Mouse (Mus musculus) embryo, embryonic 11.5 days (tissue): ENCODE data around the gene Sptan1.
"Not testable (repeated sequence)": the region's sequence is repeated elsewhere in the genome, so short reads cannot be mapped to it uniquely, and the experiment has no call there.

ENCODE experiments used
- DNase-seq: peaks from one replicate; pipeline ENCODE4 v3.0.0-alpha.2; 2012; ENCODE audit warnings: low read depth, low spot score

The Sptan1 gene

GRCm38 (mm10) chr2:30009101-30009500, 43.7 kb downstream of the Sptan1 start:
- DNase-seq: no peak

- no peak for DNase-seq
These were observed 45.5 kb downstream of the Sptan1 start for GRCm38 (mm10) chr2:30010840-30011281.

GRCm38 (mm10) chr2:30014326-30014966, 49.1 kb downstream of the Sptan1 start:
- DNase-seq: no peak

GRCm38 (mm10) chr2:30025454-30025853, 60.1 kb downstream of the Sptan1 start:
- no peak for DNase-seq

GRCm38 (mm10) chr2:30026997-30027396, 61.6 kb downstream of the Sptan1 start:
- DNase-seq: no peak

GRCm38 (mm10) chr2:30032244-30032846, 67.0 kb downstream of the Sptan1 start:
- no peak for DNase-seq

GRCm38 (mm10) chr2:30032957-30033356, 67.6 kb downstream of the Sptan1 start:
- no peak for DNase-seq

GRCm38 (mm10) chr2:30037762-30038161, 72.4 kb downstream of the Sptan1 start:
- DNase-seq: no peak

- DNase-seq: no peak
These were observed 73.0 kb downstream of the Sptan1 start for GRCm38 (mm10) chr2:30038370-30038769.

- no peak for DNase-seq
These were observed 74.3 kb downstream of the Sptan1 start for GRCm38 (mm10) chr2:30039687-30040086.

- peak; percentile 68 for DNase-seq
These were observed 77.1 kb downstream of the Sptan1 start for GRCm38 (mm10) chr2:30042445-30042844.

- no peak for DNase-seq
These were observed 79.2 kb downstream of the Sptan1 start for GRCm38 (mm10) chr2:30044550-30044949.

GRCm38 (mm10) chr2:30047127-30047526, 81.8 kb downstream of the Sptan1 start:
- DNase-seq: no peak

- DNase-seq: no peak
These were observed 82.7 kb downstream of the Sptan1 start for GRCm38 (mm10) chr2:30048101-30048501.

- DNase-seq: peak; percentile 97
These were observed 83.5 kb downstream of the Sptan1 start, which contains the start of gene Wdr34 for GRCm38 (mm10) chr2:30048699-30049388. TSS of gene Wdr34 (minus strand) at chr2:30048881.

GRCm38 (mm10) chr2:30049831-30050230, 84.5 kb downstream of the Sptan1 start:
- no peak for DNase-seq

- DNase-seq: no peak
These were observed 86.8 kb downstream of the Sptan1 start for GRCm38 (mm10) chr2:30051992-30052761.

- DNase-seq: not testable (repeated sequence)
These were observed 90.0 kb downstream of the Sptan1 start for GRCm38 (mm10) chr2:30055310-30055709.

- DNase-seq: no peak
These were observed 91.4 kb downstream of the Sptan1 start for GRCm38 (mm10) chr2:30056736-30057135.

- no peak for DNase-seq
These were observed 92.0 kb downstream of the Sptan1 start, which contains the start of gene Set for GRCm38 (mm10) chr2:30057223-30057904. TSS of gene Set (plus strand) at chr2:30057378.

- no peak for DNase-seq
These were observed 93.1 kb downstream of the Sptan1 start for GRCm38 (mm10) chr2:30058418-30058817.
